Mouse (Mus musculus) myocyte (in vitro differentiated cells): ENCODE measurements at regions not wholly inside any gene's neighbourhood (a gene's known extent, or its start where the extent isn't known, plus 50 kb on each side); places are given as distances from the start of the nearest gene placed in this dataset.

Experiments
- CEBPB ChIP-seq: IDR thresholded peaks from 2 replicates; pipeline ENCODE4 v1.6.1; 2011; ENCODE audit warnings: mild to moderate bottlenecking, moderate library complexity; ENCODE audit not compliant: poor library complexity, insufficient read depth, severe bottlenecking
- E2F4 ChIP-seq: IDR thresholded peaks from one replicate; pipeline ENCODE4 v1.6.1; 2011; ENCODE audit warnings: mild to moderate bottlenecking, control low read depth, moderate library complexity; ENCODE audit not compliant: insufficient read depth
- MAX ChIP-seq: IDR thresholded peaks from one replicate; pipeline ENCODE4 v1.6.1; 2011; ENCODE audit warnings: low read depth, mild to moderate bottlenecking, control low read depth
- MYOD1 ChIP-seq, 3 experiments: IDR thresholded peaks; one replicate each; pipeline ENCODE4 v1.6.1; 2011; ENCODE audit warnings: control low read depth in 2 of 3, low read depth in 2 of 3, mild to moderate bottlenecking in 2 of 3, moderate library complexity in 1 of 3; ENCODE audit not compliant: insufficient read length in 2 of 3, control insufficient read depth in 1 of 3
- MYOG ChIP-seq, 3 experiments: IDR thresholded peaks; one replicate each; pipeline ENCODE4 v1.6.1; 2011; ENCODE audit warnings: control low read depth in 2 of 3, low read depth in 2 of 3, mild to moderate bottlenecking in 2 of 3; ENCODE audit not compliant: insufficient read length in 2 of 3, control insufficient read depth in 1 of 3, insufficient read depth in 1 of 3
- POLR2A ChIP-seq: IDR thresholded peaks from one replicate; pipeline ENCODE4 v1.6.1; 2011; ENCODE audit warnings: low read depth, mild to moderate bottlenecking, control low read depth, moderate library complexity; ENCODE audit not compliant: insufficient read length
- POLR2AphosphoS2 ChIP-seq: IDR thresholded peaks from one replicate; pipeline ENCODE4 v1.6.1; 2011; ENCODE audit warnings: low read depth, control low read depth; ENCODE audit not compliant: insufficient read length
- REST ChIP-seq: IDR thresholded peaks from one replicate; pipeline ENCODE4 v1.6.1; 2011; ENCODE audit warnings: mild to moderate bottlenecking, control low read depth, moderate library complexity; ENCODE audit not compliant: insufficient read depth, insufficient read length
- SRF ChIP-seq: IDR thresholded peaks from one replicate; pipeline ENCODE4 v1.6.1; 2011; ENCODE audit warnings: low read depth; ENCODE audit not compliant: control insufficient read depth, insufficient read length
- TCF12 ChIP-seq: IDR thresholded peaks from one replicate; pipeline ENCODE4 v1.6.1; 2011; ENCODE audit warnings: mild to moderate bottlenecking, control low read depth; ENCODE audit not compliant: poor library complexity, insufficient read depth, severe bottlenecking
- TCF3 ChIP-seq: IDR thresholded peaks from one replicate; pipeline ENCODE4 v1.6.1; 2011; ENCODE audit warnings: low read depth, control low read depth; ENCODE audit not compliant: insufficient read length
- USF1 ChIP-seq: IDR thresholded peaks from one replicate; pipeline ENCODE4 v1.6.1; 2011; ENCODE audit warnings: low read depth, mild to moderate bottlenecking, control low read depth, moderate library complexity

GRCm38 (mm10) chr11:57415167-57415566 is 103.2 kb downstream of the Fam114a2 start:
- TF ChIP-seq POLR2A (no peak), USF1 (no peak), MAX (no peak), SRF (no peak), E2F4 (no peak), MYOG (IDR thresholded peaks at IDR 0.05; ENCODE audit: control insufficient read depth in 1 of 3, insufficient read depth in 1 of 3, insufficient read length in 2 of 3, low read depth in 2 of 3) (no peak), POLR2AphosphoS2 (no peak), MYOD1 (IDR thresholded peaks at IDR 0.05; ENCODE audit: control insufficient read depth in 1 of 3, insufficient read length in 2 of 3, low read depth in 2 of 3) (no peak), TCF12 (no peak), REST (no peak), CEBPB (no peak), TCF3 (no peak)
